Mouse (Mus musculus) common myeloid progenitor, adult 5-6 weeks (primary cell): ENCODE results near the gene Otop1. TPM values are rescaled to one million over a fixed set of nuclear protein-coding genes. Genes with fewer than 3 reads are reported as not detected.
A peak's percentile ranks its signal among the peaks of the same experiment; 100 is the strongest.

Experiments
- ATAC-seq: replicated peaks from 2 replicates; pipeline ENCODE4 v1.8.0; 2016; ENCODE audit warnings: low read depth, mild to moderate bottlenecking, moderate TSS enrichment, inconsistent platforms; ENCODE audit not compliant: poor library complexity, severe bottlenecking
- total RNA-seq: library from RNA; stranded (forward); fragments of 200-1000, 187-1606 nt; gene quantifications from 2 replicates; pipeline ENCODE4 v1.2.3, GENCODE M21; 2017

The Otop1 gene
- total RNA-seq, 1 experiment from 2014 or later: not detected

DNA sequence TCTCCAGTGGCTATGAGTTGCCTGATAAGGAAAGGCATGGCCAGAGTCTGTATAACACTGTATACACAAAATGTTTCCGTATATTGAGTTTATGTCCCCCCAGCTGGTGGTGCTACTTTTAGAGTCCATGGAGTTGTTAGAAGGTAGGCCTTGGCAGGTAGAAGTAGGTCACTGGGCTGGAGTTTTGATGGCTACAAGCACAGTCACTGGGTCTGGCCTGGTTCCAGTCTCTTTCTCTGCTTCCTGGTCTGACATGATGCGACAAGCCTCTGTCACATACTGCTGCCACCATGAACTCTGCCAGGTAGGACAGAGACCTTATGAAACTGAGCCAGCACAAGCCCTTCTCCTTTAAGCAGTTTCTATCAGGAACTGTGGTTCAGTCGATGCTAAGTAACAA lies 12.7 kb downstream of the Otop1 start:
- no peak for ATAC-seq

DNA sequence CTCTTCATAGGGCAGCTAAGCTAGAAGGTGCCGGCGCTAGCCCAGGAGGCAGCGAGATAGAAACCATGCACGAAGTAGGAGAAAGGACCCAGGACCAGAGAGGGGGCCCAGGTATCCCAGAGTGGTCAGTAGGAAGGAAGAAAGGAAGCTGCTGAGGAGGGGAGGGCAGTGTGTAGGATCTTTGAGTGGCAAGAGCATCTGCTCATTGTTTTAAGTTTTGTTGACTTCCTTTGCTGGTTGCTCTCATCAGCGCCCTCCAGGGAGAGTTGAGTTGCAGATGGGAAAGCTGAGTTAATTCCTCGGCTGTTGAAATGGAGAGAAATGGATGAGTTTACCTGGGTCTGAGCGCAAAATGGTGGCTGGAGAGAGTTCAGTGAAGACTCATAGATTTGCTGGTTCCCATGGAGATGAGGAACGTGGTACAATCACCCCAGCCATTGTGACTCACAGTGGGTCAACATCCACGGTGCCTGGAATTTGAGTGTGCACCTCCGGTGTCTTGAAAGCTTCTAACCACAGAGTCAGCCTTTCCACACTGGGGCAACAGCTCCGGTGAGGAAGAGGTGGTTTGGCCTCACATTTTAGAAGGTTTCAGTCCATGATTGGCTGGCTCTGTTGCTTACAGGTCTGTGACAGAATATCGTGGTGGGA lies 26.1 kb downstream of the Otop1 start:
- no peak for ATAC-seq

DNA sequence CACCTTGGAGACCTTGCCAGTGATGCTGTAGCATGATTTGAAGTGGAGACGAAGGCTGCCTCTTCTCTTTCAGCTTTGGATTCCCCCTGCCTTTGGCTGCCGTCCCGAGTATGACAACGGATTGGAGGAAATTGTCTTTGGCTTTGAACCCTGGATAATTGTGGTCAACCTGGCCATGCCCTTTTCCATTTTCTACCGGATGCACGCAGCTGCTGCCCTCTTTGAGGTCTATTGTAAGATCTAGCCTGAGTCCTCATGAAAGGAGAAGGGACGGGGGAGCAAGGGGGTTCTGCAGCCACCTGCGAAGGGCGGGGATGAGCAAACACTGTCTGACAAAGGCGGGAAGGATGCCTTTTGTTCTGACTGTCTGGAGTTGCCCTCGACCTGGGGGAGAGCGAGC lies 26.9 kb downstream of the Otop1 start:
- no peak for ATAC-seq

DNA sequence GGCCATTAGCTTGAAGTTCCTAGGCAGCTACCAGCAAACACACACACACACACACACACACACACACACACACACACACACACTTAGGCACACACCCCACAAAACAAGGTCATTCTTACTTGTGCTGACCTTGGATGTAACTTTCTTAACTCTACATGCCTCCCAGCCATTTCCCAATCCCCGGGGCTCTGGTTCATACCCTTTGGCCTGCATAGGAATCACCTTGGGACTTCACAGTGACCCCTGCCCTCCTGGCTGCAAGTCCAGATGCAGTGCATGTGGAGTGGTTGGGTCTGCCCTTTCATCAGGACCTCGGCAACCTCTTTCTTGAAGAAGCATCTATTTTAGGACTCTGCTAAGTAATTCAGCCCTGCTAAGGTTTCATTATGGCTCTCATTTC lies 29.5 kb downstream of the Otop1 start:
- ATAC-seq: no peak

DNA sequence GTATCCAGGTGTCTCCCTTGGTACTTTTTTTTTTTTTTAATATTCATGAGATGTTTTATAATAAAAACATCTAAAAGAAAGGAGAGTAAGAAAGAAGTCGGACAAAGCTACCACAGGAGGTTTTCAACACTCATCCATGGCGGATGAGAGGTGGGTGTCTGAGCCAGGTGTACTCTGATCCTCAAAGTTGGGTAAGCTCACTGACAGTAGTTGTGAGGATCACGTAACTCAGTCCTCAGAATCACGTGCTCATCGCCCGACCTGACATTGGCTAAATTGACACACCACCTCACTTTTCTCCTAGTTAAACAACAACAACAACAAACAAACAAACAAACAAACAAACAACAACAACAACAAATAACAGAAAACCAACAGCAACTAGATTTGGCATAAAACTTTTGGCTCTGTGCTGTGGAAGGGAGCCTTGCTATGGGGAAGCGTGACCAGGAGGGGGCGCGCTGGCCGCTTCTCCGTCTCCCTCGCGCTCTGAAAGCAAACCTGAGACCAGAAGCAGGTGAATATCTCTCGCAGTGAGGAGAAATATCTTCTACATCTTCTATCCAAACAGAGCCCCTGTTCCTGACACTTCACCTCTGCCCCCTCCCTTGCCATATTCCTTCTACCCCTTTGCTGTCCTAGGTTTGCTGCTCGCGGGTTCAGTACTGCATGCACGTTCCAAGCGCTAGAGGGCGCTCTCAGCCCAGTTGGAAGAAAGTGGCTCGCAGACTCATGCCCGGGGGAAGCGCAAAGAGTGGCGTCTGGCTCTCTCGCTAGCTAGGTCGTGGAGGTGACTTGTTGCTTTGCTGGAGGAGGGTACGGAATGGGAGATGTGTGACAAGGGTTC lies 31.7 kb downstream of the Otop1 start:
- ATAC-seq: peak; percentile 94

DNA sequence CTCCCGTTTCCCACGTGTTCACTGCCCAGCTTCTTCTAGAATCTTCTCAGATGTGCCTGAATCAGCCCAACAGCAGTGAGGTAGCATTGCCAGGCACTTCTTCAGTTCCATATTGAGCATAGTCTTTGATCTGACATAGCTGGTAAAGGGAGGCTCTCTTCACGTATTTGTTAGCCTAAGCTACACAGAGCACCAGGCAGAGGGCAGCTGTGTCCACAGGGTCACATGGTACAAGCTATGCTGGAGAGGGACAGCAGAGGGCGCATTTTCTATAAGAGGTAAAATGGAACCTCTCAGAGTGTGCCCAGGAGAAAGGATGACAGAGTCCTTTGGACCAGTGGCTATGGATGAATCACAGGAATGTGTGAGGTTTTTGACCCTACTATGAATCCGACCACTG lies 33.1 kb downstream of the Otop1 start:
- peak; percentile 75 for ATAC-seq

DNA sequence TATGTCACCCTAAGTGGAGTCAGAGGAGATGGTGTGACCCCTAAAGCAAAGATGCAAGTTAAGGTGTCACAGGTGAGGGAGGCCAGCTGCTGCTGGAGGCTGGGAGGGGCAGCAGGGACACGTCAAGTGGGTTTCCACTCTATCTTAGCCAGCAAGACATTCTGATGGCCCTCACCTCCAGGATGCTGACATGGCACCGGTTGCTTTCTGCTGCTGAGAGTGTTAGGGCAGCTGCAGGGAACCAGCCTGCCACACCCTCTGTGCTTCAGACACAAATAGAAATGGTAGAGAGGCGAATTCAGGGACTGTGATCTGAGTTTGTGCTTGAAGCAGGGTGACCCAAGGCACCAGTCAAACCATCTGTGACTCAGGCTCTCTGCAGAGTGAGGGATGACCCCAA lies 34.0 kb downstream of the Otop1 start:
- no peak for ATAC-seq

DNA sequence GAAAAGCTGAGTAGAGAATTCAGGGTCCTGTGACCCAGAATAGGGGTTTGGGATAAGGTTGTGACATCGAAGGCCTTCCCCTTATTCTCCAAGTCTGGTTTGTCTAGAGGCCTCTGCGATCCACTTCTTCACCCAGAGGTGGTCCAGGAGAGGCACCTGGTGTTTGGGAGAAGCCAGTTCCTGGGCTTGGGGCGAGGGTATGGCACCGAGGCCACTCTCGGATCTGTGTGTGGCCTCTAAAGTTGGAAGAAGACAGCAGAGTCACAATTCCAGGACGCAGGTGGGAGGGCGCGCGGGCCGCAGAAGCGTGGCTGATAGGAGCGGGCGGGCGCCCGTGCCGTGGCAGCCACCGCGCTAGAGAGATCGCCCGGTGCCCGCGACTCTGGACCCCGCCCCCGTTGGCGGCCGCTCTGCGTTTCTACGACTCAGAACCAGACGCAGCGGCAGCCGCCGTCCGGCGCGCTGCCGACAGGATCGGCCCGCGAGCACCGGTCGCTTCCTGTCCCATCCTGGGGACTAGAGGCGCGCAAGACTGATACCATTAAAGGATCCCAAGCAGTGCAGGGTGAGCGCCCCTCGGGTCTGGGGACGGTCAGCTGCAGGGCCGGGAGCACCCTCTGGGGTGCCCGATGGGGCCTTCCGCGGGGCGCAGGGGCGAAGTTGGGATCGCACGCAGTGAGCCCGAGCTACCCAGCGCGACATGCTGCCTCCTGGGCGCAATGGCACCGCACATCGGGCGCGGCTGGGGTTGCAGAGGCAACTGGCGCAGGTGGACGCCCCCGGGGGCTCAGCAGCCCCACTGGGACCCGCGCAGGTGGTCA lies 43.4 kb downstream of the Otop1 start, which contains the start of gene Drd5:
TSS of gene Drd5 (plus strand) at position 402 of the 821 bp plus-strand sequence.
- ATAC-seq: no peak

DNA sequence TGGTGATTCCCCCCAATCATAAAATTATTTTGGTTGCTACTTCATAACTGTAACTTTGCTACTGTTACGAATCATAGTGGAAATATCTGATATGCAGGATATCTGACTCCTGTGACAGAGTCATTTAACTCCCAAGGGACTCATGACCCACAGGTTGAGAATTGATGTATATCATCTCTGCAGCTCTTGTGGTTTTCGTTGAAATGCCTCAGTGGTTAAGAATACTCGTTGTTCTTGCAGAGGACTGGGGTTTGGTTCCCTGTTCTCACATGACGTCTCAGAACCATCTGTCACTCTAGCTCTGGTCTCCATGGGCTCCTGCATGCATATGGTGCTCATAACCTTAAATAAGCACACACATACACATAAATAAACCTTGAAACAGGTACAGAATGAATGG lies 57.6 kb downstream of the Otop1 start:
- ATAC-seq: no peak

DNA sequence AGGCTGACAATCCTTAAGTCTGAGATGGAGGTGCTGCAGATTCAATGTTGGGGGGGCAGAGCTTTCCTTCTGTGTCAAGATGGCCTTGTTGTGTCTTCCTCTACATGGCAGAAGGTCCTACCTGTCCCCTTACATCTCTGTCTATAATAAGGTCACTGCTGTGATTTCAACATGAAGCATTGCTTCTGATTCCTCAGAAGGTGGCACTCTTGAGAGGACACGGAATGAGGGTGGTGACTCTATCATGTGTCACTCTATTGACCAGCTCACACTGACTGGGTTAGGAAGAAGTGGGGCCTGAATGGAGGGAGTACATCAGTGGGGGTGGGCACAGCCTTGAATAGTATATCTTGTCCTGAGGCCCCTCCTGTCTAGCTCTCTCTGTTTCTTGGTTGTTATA lies 58.8 kb downstream of the Otop1 start:
- no peak for ATAC-seq

DNA sequence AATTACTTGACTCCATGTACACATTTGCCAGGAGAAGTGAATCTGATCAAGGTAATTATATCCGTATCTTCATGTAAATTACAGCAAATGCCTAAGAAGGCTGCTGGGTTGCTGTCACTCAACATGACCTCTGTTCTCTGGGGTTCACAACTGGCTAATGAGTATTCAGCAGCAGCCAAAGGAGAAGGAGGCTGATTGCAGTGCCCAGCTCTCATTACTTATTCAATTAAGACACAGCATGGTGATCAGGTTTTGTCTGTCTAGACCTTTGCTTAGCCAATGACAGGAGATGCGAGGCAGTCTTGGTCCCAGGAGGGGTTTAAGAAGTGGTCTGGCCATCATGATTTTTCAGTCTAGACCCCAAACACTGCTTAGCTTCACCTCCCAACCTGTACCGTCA lies 67.3 kb downstream of the Otop1 start:
- no peak for ATAC-seq

DNA sequence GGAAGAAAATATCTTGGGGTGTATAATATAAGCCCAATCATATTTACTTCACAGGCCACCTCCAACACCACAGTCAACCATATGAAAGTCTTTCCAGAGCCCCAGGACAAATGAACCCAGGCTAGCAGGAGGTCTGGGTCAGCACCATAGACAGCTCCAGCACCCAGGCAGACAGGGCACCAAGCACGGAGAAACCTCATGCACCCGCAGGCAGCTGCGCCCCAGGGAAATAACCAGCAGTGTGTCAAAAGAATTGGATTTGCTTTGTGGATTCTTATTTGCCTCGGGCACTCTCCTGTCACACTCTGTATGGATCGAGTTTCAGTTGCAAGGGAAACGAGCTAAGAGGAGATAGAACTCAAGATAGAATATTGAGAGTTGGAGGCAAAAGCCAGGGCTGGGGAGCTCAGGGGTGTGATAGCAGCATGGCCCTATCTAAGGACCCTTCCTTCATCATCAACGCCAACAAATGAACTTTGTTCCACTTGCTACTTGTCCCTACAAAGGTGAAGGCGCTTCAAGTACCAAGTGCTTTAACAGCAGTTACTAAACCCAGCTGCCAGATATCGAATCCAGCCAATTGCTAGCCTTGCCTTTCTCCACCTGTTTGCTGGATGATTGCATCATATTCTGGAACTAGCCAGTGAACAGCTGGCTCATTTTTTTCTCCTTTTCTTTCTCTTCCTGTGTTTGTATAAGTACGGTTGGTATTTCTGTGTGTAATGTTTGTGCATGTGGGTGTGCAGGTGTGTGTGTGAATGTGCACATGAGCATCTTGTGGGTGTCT lies 71.1 kb downstream of the Otop1 start:
- peak; percentile 81; the same call in 1 of the 2 replicates for ATAC-seq

DNA sequence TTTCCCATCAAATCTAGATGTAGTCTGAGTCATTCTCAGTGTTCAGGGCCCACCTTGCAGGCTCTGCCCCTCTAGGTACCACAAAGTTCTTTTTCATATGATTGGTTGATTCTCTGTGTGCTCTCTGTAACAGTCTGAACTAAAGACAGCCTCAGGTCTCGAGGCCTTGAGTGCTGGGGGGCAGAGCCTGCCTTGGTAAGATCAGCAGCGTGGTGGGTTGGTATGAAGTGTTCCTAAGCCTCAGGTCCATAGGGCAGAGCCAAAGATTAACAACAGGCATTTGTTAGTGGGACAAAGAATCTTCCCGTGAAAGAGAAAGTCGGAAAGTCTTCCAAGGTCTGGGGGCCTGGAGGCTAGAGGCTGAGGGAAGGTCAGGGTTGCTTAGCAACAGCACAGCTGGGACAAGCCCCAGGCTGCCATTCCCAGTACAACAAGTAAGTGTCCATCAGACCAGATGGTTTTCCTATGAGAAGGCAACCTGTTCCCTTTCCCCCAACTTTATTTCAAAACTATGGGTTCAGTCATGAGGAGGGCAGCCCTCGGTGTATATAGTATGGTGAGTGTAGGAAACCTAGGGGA lies 74.7 kb downstream of the Otop1 start:
- ATAC-seq: no peak

Other genes with a start within 250 kb of the Otop1 start
- 31.1 and 32.8 TPM in 2 replicates for gene Stx18, start 237.2 kb upstream of the Otop1 start, total RNA-seq
- 2.3 and 2.4 TPM in 2 replicates for gene Nsg1, start 116.1 kb upstream of the Otop1 start, total RNA-seq
- 9.4 and 16.2 TPM in 2 replicates for gene Zbtb49, start 55.5 kb upstream of the Otop1 start, total RNA-seq
- 144 and 145 TPM in 2 replicates for gene Lyar, start 55.5 kb upstream of the Otop1 start, total RNA-seq
- 23.5 and 25.8 TPM in 2 replicates for gene Tmem128, start 15.8 kb upstream of the Otop1 start, total RNA-seq
- not detected in 2 replicates for gene Drd5, start 43.4 kb downstream of the Otop1 start, total RNA-seq
- gene Slc2a9, start 227.2 kb downstream of the Otop1 start, total RNA-seq: 4.4 and 4.9 TPM in 2 replicates